Comparison of ENCODE assay signal across 30 mouse cellular contexts in genomic region chr9:51293541-51293940, GRCm38 (mm10). TPM values are rescaled to one million over a fixed set of nuclear protein-coding genes. Genes with fewer than 3 reads are reported as not detected.
"Had no signal": no experiment of that assay in that cellular context is flagged by ENCODE, and none has a peak within 500 bp of the region (broad histone marks: within the 10 kb centered on the region; RNA-seq: fewer than 3 reads in every experiment).

No protein-coding gene starts in this region.

- H3K36me3 ChIP-seq: heart, embryonic 10.5 days; heart, embryonic 13.5 days; heart, embryonic 15.5 days; hindbrain, embryonic 13.5 days; hindbrain, embryonic 15.5 days; limb, embryonic 10.5 days; limb, embryonic 12.5 days; liver, embryonic 13.5 days had no signal

- H3K4me2 ChIP-seq: heart, embryonic 13.5 days; heart, embryonic 15.5 days; hindbrain, embryonic 13.5 days; hindbrain, embryonic 15.5 days; limb, embryonic 12.5 days; liver, embryonic 11.5 days; liver, embryonic 13.5 days had no signal

- H3K27me3 ChIP-seq: heart, embryonic 13.5 days; heart, embryonic 15.5 days; hindbrain, embryonic 15.5 days; liver, embryonic 13.5 days had no signal

- ATAC-seq: hindbrain, postnatal 0 days had no signal

- H3K27ac ChIP-seq: gastrocnemius, adult 2 months; heart, embryonic 10.5 days; heart, embryonic 13.5 days; heart, embryonic 15.5 days; hindbrain, embryonic 13.5 days; hindbrain, embryonic 15.5 days; hindbrain, postnatal 0 days; layer of hippocampus, adult 2 months; left cerebral cortex, adult 2 months; limb, embryonic 10.5 days; limb, embryonic 12.5 days; liver, embryonic 13.5 days had no signal

- H3K9ac ChIP-seq: heart, embryonic 13.5 days; heart, embryonic 15.5 days; hindbrain, embryonic 13.5 days; hindbrain, embryonic 15.5 days; limb, embryonic 12.5 days; liver, embryonic 13.5 days had no signal

- H3K4me3 ChIP-seq: gastrocnemius, adult 2 months; heart, embryonic 10.5 days; heart, embryonic 13.5 days; heart, embryonic 15.5 days; hindbrain, embryonic 13.5 days; hindbrain, embryonic 15.5 days; layer of hippocampus, adult 2 months; left cerebral cortex, adult 2 months; limb, embryonic 10.5 days; limb, embryonic 12.5 days; liver, embryonic 13.5 days had no signal

- H3K9me3 ChIP-seq: heart, embryonic 10.5 days; heart, embryonic 13.5 days; heart, embryonic 15.5 days; hindbrain, embryonic 13.5 days; hindbrain, embryonic 15.5 days; limb, embryonic 10.5 days; limb, embryonic 12.5 days; liver, embryonic 13.5 days had no signal

- H3K4me1 ChIP-seq: heart, embryonic 10.5 days; heart, embryonic 15.5 days; hindbrain, embryonic 13.5 days; limb, embryonic 10.5 days; limb, embryonic 12.5 days; liver, embryonic 13.5 days had no signal

- DNase-seq: gastrocnemius, adult 2 months; gastrocnemius, postnatal 10 days; gastrocnemius, postnatal 25 days; heart, adult 18-20 months; heart, postnatal 14 days; heart, postnatal 36 days; kidney, adult 18-20 months; kidney, adult 8-10 months; kidney, postnatal 10 days; kidney, postnatal 25 days; kidney, postnatal 4 days; liver; liver, embryonic 13.5 days had no signal

RNA-seq across cellular contexts. Expression of gene 1810046K07Rik, which starts 35.2 kb away (rescaled TPM):
- polyA plus RNA-seq: heart, embryonic 10.5 days; heart, embryonic 13.5 days; heart, embryonic 15.5 days; heart, postnatal 0 days; hindbrain, embryonic 11.5 days; hindbrain, embryonic 13.5 days; hindbrain, embryonic 15.5 days; hindbrain, postnatal 0 days; intestine, embryonic 14.5 days; intestine, embryonic 16.5 days; kidney, embryonic 14.5 days; kidney, embryonic 16.5 days; limb, embryonic 10.5 days; liver, embryonic 11.5 days; liver, embryonic 13.5 days had no signal
